Mouse (Mus musculus) cerebellum, adult 11 months (tissue): Measurements from ENCODE around the gene Vcl.

Experiments
- DNase-seq: peaks from one replicate; pipeline ENCODE4 v3.0.0; 2022

The Vcl gene

GRCm38 (mm10) chr14:21017871-21018270 is 88.7 kb downstream of the Vcl start:
- DNase-seq, result no peak

- DNase-seq, result no peak
These were observed 89.8 kb downstream of the Vcl start for GRCm38 (mm10) chr14:21018977-21019376.

- DNase-seq, result no peak
These were observed 91.2 kb downstream of the Vcl start for GRCm38 (mm10) chr14:21020435-21020834.

- no peak for DNase-seq
These were observed 98.3 kb downstream of the Vcl start for GRCm38 (mm10) chr14:21027542-21027941.

GRCm38 (mm10) chr14:21029025-21029659 is 99.9 kb downstream of the Vcl start:
- no peak for DNase-seq

- DNase-seq, result no peak
These were observed 102.7 kb downstream of the Vcl start for GRCm38 (mm10) chr14:21031783-21032511.

- no peak for DNase-seq
These were observed 105.1 kb downstream of the Vcl start for GRCm38 (mm10) chr14:21034271-21034670.

GRCm38 (mm10) chr14:21034791-21035190 is 105.6 kb downstream of the Vcl start:
- DNase-seq, result no peak

GRCm38 (mm10) chr14:21039077-21039476 is 109.9 kb downstream of the Vcl start:
- DNase-seq, result no peak

GRCm38 (mm10) chr14:21039623-21040022 is 110.4 kb downstream of the Vcl start:
- no peak for DNase-seq

GRCm38 (mm10) chr14:21047840-21048239 is 118.6 kb downstream of the Vcl start:
- DNase-seq, result no peak

GRCm38 (mm10) chr14:21048879-21049278 is 119.7 kb downstream of the Vcl start:
- DNase-seq, result no peak

- peak; percentile 24 for DNase-seq
These were observed 121.5 kb downstream of the Vcl start for GRCm38 (mm10) chr14:21050734-21051133.

GRCm38 (mm10) chr14:21051380-21052111 is 122.3 kb downstream of the Vcl start:
- DNase-seq, result no peak

- peak; percentile 87 for DNase-seq
These were observed 123.0 kb downstream of the Vcl start, which contains the start of the genes Ap3m1 and Adk for GRCm38 (mm10) chr14:21052112-21052780. TSS of gene Ap3m1 (minus strand) at chr14:21052508. TSS of gene Adk (plus strand) at chr14:21052574.

- DNase-seq, result no peak
These were observed 123.6 kb downstream of the Vcl start for GRCm38 (mm10) chr14:21052781-21053130.

GRCm38 (mm10) chr14:21053151-21053550 is 124.0 kb downstream of the Vcl start:
- DNase-seq, result no peak

GRCm38 (mm10) chr14:21053586-21053985 is 124.4 kb downstream of the Vcl start:
- no peak for DNase-seq

- DNase-seq, result no peak
These were observed 129.8 kb downstream of the Vcl start for GRCm38 (mm10) chr14:21058972-21059371.

GRCm38 (mm10) chr14:21062766-21063513 is 133.7 kb downstream of the Vcl start:
- DNase-seq, result no peak

GRCm38 (mm10) chr14:21064321-21064720 is 135.1 kb downstream of the Vcl start:
- no peak for DNase-seq

- no peak for DNase-seq
These were observed 136.4 kb downstream of the Vcl start for GRCm38 (mm10) chr14:21065490-21066162.
